Mouse (Mus musculus) left cerebral cortex, adult 9 months (tissue): Measurements from ENCODE around the gene Ccdc85c.

Source experiments
- DNase-seq, 2 experiments: peaks; one replicate each; pipeline ENCODE4 v3.0.0; 2022; ENCODE audit warnings: low spot score in 2 of 2

Ccdc85c gene

GRCm38 (mm10) chr12:108216611-108217370 is 58.4 kb downstream of the Ccdc85c start:
- DNase-seq, result no peak

- DNase-seq, result no peak
These were observed 60.1 kb downstream of the Ccdc85c start for GRCm38 (mm10) chr12:108215090-108215489.

GRCm38 (mm10) chr12:108213090-108214041 is 61.9 kb downstream of the Ccdc85c start:
- no peak for DNase-seq

- DNase-seq, result no peak
These were observed 62.7 kb downstream of the Ccdc85c start for GRCm38 (mm10) chr12:108212476-108212875.

- no peak for DNase-seq
These were observed 63.2 kb downstream of the Ccdc85c start for GRCm38 (mm10) chr12:108212071-108212470.

GRCm38 (mm10) chr12:108210623-108211022 is 64.6 kb downstream of the Ccdc85c start:
- no peak for DNase-seq

- DNase-seq, result peak in 1 of 2 experiments; percentile 79
These were observed 66.3 kb downstream of the Ccdc85c start for GRCm38 (mm10) chr12:108208726-108209438.

GRCm38 (mm10) chr12:108208216-108208615 is 67.0 kb downstream of the Ccdc85c start:
- DNase-seq, result no peak

- peak in 1 of 2 experiments; percentile 71 for DNase-seq
These were observed 68.6 kb downstream of the Ccdc85c start for GRCm38 (mm10) chr12:108206641-108207040.

- DNase-seq, result no peak
These were observed 70.2 kb downstream of the Ccdc85c start for GRCm38 (mm10) chr12:108204978-108205377.

GRCm38 (mm10) chr12:108203895-108204294 is 71.3 kb downstream of the Ccdc85c start:
- no peak for DNase-seq

- DNase-seq, result no peak
These were observed 75.1 kb downstream of the Ccdc85c start for GRCm38 (mm10) chr12:108200094-108200493.

- DNase-seq, result no peak
These were observed 76.8 kb downstream of the Ccdc85c start for GRCm38 (mm10) chr12:108198447-108198846.

- DNase-seq, result no peak
These were observed 79.5 kb downstream of the Ccdc85c start for GRCm38 (mm10) chr12:108195761-108196160.

GRCm38 (mm10) chr12:108193878-108194277 is 81.3 kb downstream of the Ccdc85c start:
- DNase-seq, result peak; percentile 46 to 66

GRCm38 (mm10) chr12:108187541-108188091 is 87.6 kb downstream of the Ccdc85c start:
- no peak for DNase-seq

GRCm38 (mm10) chr12:108181716-108182115 is 93.5 kb downstream of the Ccdc85c start:
- DNase-seq, result no peak

- peak; percentile 99 to 100 for DNase-seq
These were observed 95.6 kb downstream of the Ccdc85c start, which contains the start of gene Ccnk for GRCm38 (mm10) chr12:108179321-108180266. Gene Ccnk (plus strand): TSS chr12:108179579.

- no peak for DNase-seq
These were observed 96.1 kb downstream of the Ccdc85c start, which contains the start of gene Setd3 for GRCm38 (mm10) chr12:108179246-108179320. Gene Setd3 (minus strand): TSS chr12:108179314.

GRCm38 (mm10) chr12:108178331-108179245 is 96.6 kb downstream of the Ccdc85c start:
- DNase-seq, result peak in 1 of 2 experiments; percentile 64
